Mouse (Mus musculus) forebrain, postnatal 0 days (tissue): Measurements from ENCODE around the gene Car1. TPM values are rescaled to one million over a fixed set of nuclear protein-coding genes. Genes with fewer than 3 reads are reported as not detected.
"Not testable (repeated sequence)": the region's sequence is repeated elsewhere in the genome, so short reads cannot be mapped to it uniquely, and the experiment has no call there.

ENCODE experiments used
- ATAC-seq: fragments of 200-750 bp; cut with Nextera tagmentation; 2 replicates; pipeline ENCODE4 v1.8.0; 2017; ENCODE audit warnings: mild to moderate bottlenecking, moderate library complexity
- DNase-seq: peaks from one replicate; pipeline ENCODE4 v3.0.0-alpha.2; 2015
- H3K27ac ChIP-seq: fragments of 300-500 bp; sonication (generic); 2 replicates; pipeline ENCODE4 v1.5.1; 2014; ENCODE audit warnings: low read depth, mild to moderate bottlenecking, antibody characterized with exemption, low read length, moderate library complexity, mixed read lengths
- H3K27me3 ChIP-seq: fragments of 300-500 bp; sonication (generic); 2 replicates; pipeline ENCODE4 v1.6.1; 2014; ENCODE audit warnings: mild to moderate bottlenecking, low read length, mixed read lengths; ENCODE audit not compliant: insufficient read depth
- H3K36me3 ChIP-seq: fragments of 300-500 bp; sonication (generic); 2 replicates; pipeline ENCODE4 v1.6.1; 2014; ENCODE audit warnings: mild to moderate bottlenecking, moderate library complexity; ENCODE audit not compliant: insufficient read depth
- H3K4me1 ChIP-seq: fragments of 300-500 bp; sonication (generic); 2 replicates; pipeline ENCODE4 v1.6.1; 2014; ENCODE audit warnings: antibody characterized with exemption; ENCODE audit not compliant: insufficient read depth
- H3K4me2 ChIP-seq: fragments of 300-500 bp; sonication (generic); 2 replicates; pipeline ENCODE4 v1.6.1; 2014; ENCODE audit warnings: low read depth, mild to moderate bottlenecking, moderate library complexity
- H3K4me3 ChIP-seq: fragments of 300-500 bp; sonication (generic); 2 replicates; pipeline ENCODE4 v1.5.1; 2014; ENCODE audit warnings: low read depth, low read length, mixed read lengths
- H3K9ac ChIP-seq: fragments of 300-500 bp; sonication (generic); 2 replicates; pipeline ENCODE4 v1.6.1; 2014; ENCODE audit warnings: mild to moderate bottlenecking
- H3K9me3 ChIP-seq: fragments of 300-500 bp; sonication (generic); 2 replicates; pipeline ENCODE4 v1.6.1; 2016; ENCODE audit warnings: low read length
- CTCF ChIP-seq: sonication (generic); IDR thresholded peaks from 2 replicates; pipeline ENCODE4 v1.5.1; 2016; ENCODE audit warnings: antibody characterized with exemption, control low read depth, low read depth
- WGBS: fragments of 180-500 bp; shearing (Covaris S2); extraction: QIAGEN DNeasy Blood & Tissue Kit; methylation state at CpG from one replicate; pipeline ENCODE4 v1.1.7; 2014; 5-methylcytosine and 5-hydroxymethylcytosine counted together
- polyA plus RNA-seq: library from polyadenylated mRNA; unstranded; fragments of >200 nt; fragmentation: Nextera tagmentation; extraction: Ambion mirVana; gene quantifications from 2 replicates; pipeline ENCODE4 v1.2.1, GENCODE M21; 2015
- total RNA-seq: library from RNA; depleted of rRNA; stranded (reverse); fragments of >200 nt; gene quantifications from 2 replicates; pipeline ENCODE4 v1.2.3, GENCODE M21; 2014

Car1 gene
- total and polyA plus RNA-seq, 2 experiments from 2014 or later, result 0.17 to 0.19 TPM

- no peak for DNase-seq
- Histone ChIP-seq H3K4me3 (no peak overlapping the region), H3K4me1 (no peaks in the 10 kb centered on the region), H3K4me2 (no peak overlapping the region), H3K9me3 (no peaks in the 10 kb centered on the region), H3K9ac (no peak overlapping the region), H3K36me3 (no peaks in the 10 kb centered on the region), H3K27ac (no peak overlapping the region), H3K27me3 (no peaks in the 10 kb centered on the region)
- ATAC-seq, result no peak
- no peak for TF ChIP-seq CTCF
These were observed 24.6 kb upstream of the Car1 start for GRCm38 (mm10) chr3:14832766-14833165.

- 66% methylated on average over 5 of the region's 5 CpGs for WGBS
- DNase-seq (peak; percentile 32), ATAC-seq (peak; percentile 96)
- H3K4me2 ChIP-seq, result no peak overlapping the region
- no peaks in the 10 kb centered on the region for H3K36me3 ChIP-seq
- no peak overlapping the region for H3K27ac ChIP-seq
- H3K27me3 ChIP-seq, result no peaks in the 10 kb centered on the region
- H3K9me3 ChIP-seq, result no peaks in the 10 kb centered on the region
- TF ChIP-seq CTCF, result no peak
- no peak overlapping the region for H3K9ac ChIP-seq
- H3K4me3 ChIP-seq, result no peak overlapping the region
- no peaks in the 10 kb centered on the region for H3K4me1 ChIP-seq
These were observed 23.2 kb upstream of the Car1 start for GRCm38 (mm10) chr3:14831219-14831835.

- no peak overlapping the region for H3K27ac ChIP-seq
- H3K4me2 ChIP-seq, result no peak overlapping the region
- no peak overlapping the region for H3K4me3 ChIP-seq
- no peaks in the 10 kb centered on the region for H3K9me3 ChIP-seq
- no peaks in the 10 kb centered on the region for H3K27me3 ChIP-seq
- H3K4me1 ChIP-seq, result no peaks in the 10 kb centered on the region
- H3K9ac ChIP-seq, result no peak overlapping the region
- TF ChIP-seq CTCF, result no peak
- H3K36me3 ChIP-seq, result no peaks in the 10 kb centered on the region
- ATAC-seq, result no peak
- no peak for DNase-seq
These were observed 20.7 kb upstream of the Car1 start for GRCm38 (mm10) chr3:14828896-14829295.

GRCm38 (mm10) chr3:14819844-14820504 is 11.8 kb upstream of the Car1 start:
- Histone ChIP-seq H3K27me3 (no peaks in the 10 kb centered on the region), H3K4me3 (no peak overlapping the region), H3K4me1 (no peaks in the 10 kb centered on the region), H3K27ac (no peak overlapping the region), H3K9me3 (no peaks in the 10 kb centered on the region), H3K9ac (no peak overlapping the region), H3K4me2 (no peak overlapping the region), H3K36me3 (no peaks in the 10 kb centered on the region)
- DNase-seq (no peak), ATAC-seq (no peak)
- no peak for TF ChIP-seq CTCF
- 82% methylated on average over 1 of the region's 1 CpGs for WGBS

GRCm38 (mm10) chr3:14815396-14815795 is 7.2 kb upstream of the Car1 start:
- WGBS, result 74% methylated on average over 1 of the region's 1 CpGs
- ATAC-seq, H3K27ac ChIP-seq: not testable (repeated sequence)

GRCm38 (mm10) chr3:14806702-14807101 is 1.5 kb downstream of the Car1 start:
- H3K4me3 ChIP-seq, result no peak overlapping the region
- DNase-seq (no peak), ATAC-seq (no peak)
- H3K9me3 ChIP-seq, result no peaks in the 10 kb centered on the region
- H3K27ac ChIP-seq, result no peak overlapping the region
- TF ChIP-seq CTCF, result no peak
- no peak overlapping the region for H3K9ac ChIP-seq
- no peak overlapping the region for H3K4me2 ChIP-seq
- H3K27me3 ChIP-seq, result no peaks in the 10 kb centered on the region
- no peaks in the 10 kb centered on the region for H3K36me3 ChIP-seq
- no peaks in the 10 kb centered on the region for H3K4me1 ChIP-seq

More at GRCm38 (mm10) chr3:14815396-14815795, 7.2 kb upstream of the Car1 start:
- not testable (repeated sequence) for H3K36me3 ChIP-seq, H3K4me1 ChIP-seq, H3K4me3 ChIP-seq, H3K27me3 ChIP-seq, H3K9ac ChIP-seq, H3K9me3 ChIP-seq, DNase-seq, H3K4me2 ChIP-seq

- ATAC-seq (no peak), DNase-seq (no peak)
- Histone ChIP-seq H3K9me3 (no peaks in the 10 kb centered on the region), H3K4me2 (no peak overlapping the region), H3K4me1 (no peaks in the 10 kb centered on the region), H3K9ac (no peak overlapping the region), H3K27ac (no peak overlapping the region), H3K27me3 (no peaks in the 10 kb centered on the region), H3K4me3 (no peak overlapping the region), H3K36me3 (no peaks in the 10 kb centered on the region)
- WGBS, result 89% methylated on average over 3 of the region's 3 CpGs
- TF ChIP-seq CTCF, result no peak
These were observed 2.2 kb downstream of the Car1 start for GRCm38 (mm10) chr3:14805962-14806361.
